In genomic region chr4:107254414-107254813, GRCm38 (mm10) we compare ENCODE assay signal across 8 mouse cellular contexts. TPM values are rescaled to one million over a fixed set of nuclear protein-coding genes. Genes with fewer than 3 reads are reported as not detected.
DNase-seq lines count a peak whose midpoint lies in the region; ATAC-seq and TF ChIP-seq lines count a peak whose summit lies in the region.

No protein-coding gene starts in this region.

- no peak for ATAC-seq in kidney, embryonic 15.5 days (replicated peaks; ENCODE audit: low FRiP score)
- ATAC-seq in hindbrain, embryonic 16.5 days, result no peak
- ATAC-seq in erythroid progenitor cell, adult 5-6 weeks (replicated peaks; ENCODE audit: low FRiP score, poor library complexity, severe bottlenecking), result no peak

- TF ChIP-seq CTCF in cortical plate, adult 2 months (IDR thresholded peaks at IDR 0.05; ENCODE audit: extremely low read depth, insufficient read depth, low read length), result no peak

- no peak for DNase-seq in kidney, postnatal 10 days
- DNase-seq in neural tube, embryonic 10.5 days (ENCODE audit: extremely low spot score, low spot score), result peak; percentile 23
- no peak for DNase-seq in kidney, adult 9 months
- DNase-seq in natural killer cell, adult 2 months (ENCODE audit: low spot score in 2 of 2), result no peak

- H3K4me2 ChIP-seq in kidney, embryonic 15.5 days, result peak overlapping the region; percentile 73
- peak overlapping the region; percentile 75 for H3K4me2 ChIP-seq in hindbrain, embryonic 16.5 days (ENCODE audit: low read length)

- H3K36me3 ChIP-seq in kidney, embryonic 15.5 days, result no peaks in the 10 kb centered on the region
- H3K36me3 ChIP-seq in hindbrain, embryonic 16.5 days (ENCODE audit: control insufficient read depth, insufficient read depth, low read length), result no peaks in the 10 kb centered on the region

- no peaks in the 10 kb centered on the region for H3K9me3 ChIP-seq in kidney, embryonic 15.5 days (replicated peaks)
- no peaks in the 10 kb centered on the region for H3K9me3 ChIP-seq in hindbrain, embryonic 16.5 days (ENCODE audit: control insufficient read depth, low read length)

- H3K4me3 ChIP-seq in kidney, embryonic 15.5 days (replicated peaks), result peak overlapping the region; percentile 81
- H3K4me3 ChIP-seq in cortical plate, adult 2 months (ENCODE audit: insufficient read depth, low read length), result peak overlapping the region; percentile 97
- peak overlapping the region; percentile 89 for H3K4me3 ChIP-seq in hindbrain, embryonic 16.5 days (ENCODE audit: low read length)

- H3K9ac ChIP-seq in kidney, embryonic 15.5 days, result peak overlapping the region; percentile 74
- peak overlapping the region; percentile 92 for H3K9ac ChIP-seq in hindbrain, embryonic 16.5 days (ENCODE audit: low read depth, low read length)

- WGBS in kidney, embryonic 15.5 days, result 17% methylated on average over 3 of the region's 3 CpGs
- WGBS in hindbrain, embryonic 16.5 days, result 14% methylated on average over 3 of the region's 3 CpGs

- TF ChIP-seq POLR2A in cortical plate, adult 2 months (IDR thresholded peaks at IDR 0.05; ENCODE audit: extremely low read depth, insufficient read depth, low read length), result no peak

- peaks cover 27% of the 10 kb centered on the region for H3K4me1 ChIP-seq in kidney, embryonic 15.5 days
- peaks cover 2% of the 10 kb centered on the region for H3K4me1 ChIP-seq in cortical plate, adult 2 months (ENCODE audit: control insufficient read depth, insufficient read depth, low read length)
- H3K4me1 ChIP-seq in hindbrain, embryonic 16.5 days (ENCODE audit: control insufficient read depth, insufficient read depth, low read depth, low read length), result peaks cover 14% of the 10 kb centered on the region

- peak overlapping the region; percentile 88 for H3K27ac ChIP-seq in kidney, embryonic 15.5 days
- no peak overlapping the region for H3K27ac ChIP-seq in cortical plate, adult 2 months (ENCODE audit: insufficient read depth, low read length)
- H3K27ac ChIP-seq in hindbrain, embryonic 16.5 days (ENCODE audit: low read depth, low read length), result peak overlapping the region; percentile 95

- H3K27me3 ChIP-seq in kidney, embryonic 15.5 days, result no peaks in the 10 kb centered on the region
- no peaks in the 10 kb centered on the region for H3K27me3 ChIP-seq in hindbrain, embryonic 16.5 days (replicated peaks; ENCODE audit: control insufficient read depth, insufficient read depth, low read length)

RNA-seq across cellular contexts. Expression of gene Hspb11, which starts 1.0 kb away (rescaled TPM):
- 40.4 and 40.8 TPM in 2 replicates for polyA plus RNA-seq in kidney, embryonic 15.5 days (2015; fragmentation: Nextera tagmentation; extraction: Ambion mirVana)
- polyA plus RNA-seq in cortical plate, adult 2 months (2012; rRNA removed), result 16.9 and 19.8 TPM in 2 replicates
- 31.1 and 36.8 TPM in 2 replicates for polyA plus RNA-seq in hindbrain, embryonic 16.5 days (2015; fragmentation: Nextera tagmentation; extraction: Ambion mirVana)
- 1.3 and 3.6 TPM in 2 replicates for total RNA-seq in erythroid progenitor cell, adult 5-6 weeks (2015; ENCODE audit: low replicate concordance)
- total RNA-seq in erythroid progenitor cell, adult 5-6 weeks (2017; ENCODE audit: low replicate concordance), result 5.0 and 11.8 TPM in 2 replicates

RNA-seq across cellular contexts. Expression of gene Lrrc42, which starts 1.1 kb away (rescaled TPM):
- 97.1 and 99.9 TPM in 2 replicates for polyA plus RNA-seq in kidney, embryonic 15.5 days (2015; fragmentation: Nextera tagmentation; extraction: Ambion mirVana)
- 18.9 and 20.2 TPM in 2 replicates for polyA plus RNA-seq in cortical plate, adult 2 months (2012; rRNA removed)
- 52.1 and 54.7 TPM in 2 replicates for polyA plus RNA-seq in hindbrain, embryonic 16.5 days (2015; fragmentation: Nextera tagmentation; extraction: Ambion mirVana)
- 8.4 and 15.9 TPM in 2 replicates for total RNA-seq in erythroid progenitor cell, adult 5-6 weeks (2015; ENCODE audit: low replicate concordance)
- total RNA-seq in erythroid progenitor cell, adult 5-6 weeks (2017; ENCODE audit: low replicate concordance), result 8.2 and 22.2 TPM in 2 replicates

RNA-seq across cellular contexts. Expression of gene Ldlrad1, which starts 45.4 kb away (rescaled TPM):
- polyA plus RNA-seq in kidney, embryonic 15.5 days (2015; fragmentation: Nextera tagmentation; extraction: Ambion mirVana), result not detected in 2 replicates
- not detected in 2 replicates for polyA plus RNA-seq in cortical plate, adult 2 months (2012; rRNA removed)
- not detected in 2 replicates for polyA plus RNA-seq in hindbrain, embryonic 16.5 days (2015; fragmentation: Nextera tagmentation; extraction: Ambion mirVana)
- total RNA-seq in erythroid progenitor cell, adult 5-6 weeks (2015; ENCODE audit: low replicate concordance), result not detected in 2 replicates
- 3.2 TPM in 1 of 2 replicates, not detected in the other for total RNA-seq in erythroid progenitor cell, adult 5-6 weeks (2017; ENCODE audit: low replicate concordance)

RNA-seq across cellular contexts. Expression of gene Dio1, which starts 52.6 kb away (rescaled TPM):
- polyA plus RNA-seq in kidney, embryonic 15.5 days (2015; fragmentation: Nextera tagmentation; extraction: Ambion mirVana), result 0.21 and 0.32 TPM in 2 replicates
- not detected in 2 replicates for polyA plus RNA-seq in cortical plate, adult 2 months (2012; rRNA removed)
- not detected in 2 replicates for polyA plus RNA-seq in hindbrain, embryonic 16.5 days (2015; fragmentation: Nextera tagmentation; extraction: Ambion mirVana)
- not detected in 2 replicates for total RNA-seq in erythroid progenitor cell, adult 5-6 weeks (2015; ENCODE audit: low replicate concordance)
- not detected in 2 replicates for total RNA-seq in erythroid progenitor cell, adult 5-6 weeks (2017; ENCODE audit: low replicate concordance)

RNA-seq across cellular contexts. Expression of gene Yipf1, which starts 59.7 kb away (rescaled TPM):
- 51.6 and 54.7 TPM in 2 replicates for polyA plus RNA-seq in kidney, embryonic 15.5 days (2015; fragmentation: Nextera tagmentation; extraction: Ambion mirVana)
- polyA plus RNA-seq in cortical plate, adult 2 months (2012; rRNA removed), result 43.2 and 49.1 TPM in 2 replicates
- 66.0 and 66.1 TPM in 2 replicates for polyA plus RNA-seq in hindbrain, embryonic 16.5 days (2015; fragmentation: Nextera tagmentation; extraction: Ambion mirVana)
- total RNA-seq in erythroid progenitor cell, adult 5-6 weeks (2015; ENCODE audit: low replicate concordance), result 5.0 and 34.6 TPM in 2 replicates
- total RNA-seq in erythroid progenitor cell, adult 5-6 weeks (2017; ENCODE audit: low replicate concordance), result 14.9 and 20.5 TPM in 2 replicates
